Mouse (Mus musculus) forebrain, embryonic 11.5 days (tissue): ENCODE data around the gene Lmna. TPM values are rescaled to one million over a fixed set of nuclear protein-coding genes. Genes with fewer than 3 reads are reported as not detected.

Experiments
- ATAC-seq: fragments of 200-750 bp; cut with Nextera tagmentation; replicated peaks from 2 replicates; pipeline ENCODE4 v1.8.0; 2017; ENCODE audit warnings: moderate TSS enrichment; ENCODE audit not compliant: low FRiP score
- DNase-seq: peaks from one replicate; pipeline ENCODE4 v3.0.0-alpha.2; 2017; ENCODE audit warnings: low spot score
- H3K27ac ChIP-seq: fragments of 300-500 bp; sonication (generic); 2 replicates; pipeline ENCODE4 v1.5.1; 2014; ENCODE audit warnings: low read depth, low read length
- H3K27me3 ChIP-seq: fragments of 300-500 bp; sonication (generic); 2 replicates; pipeline ENCODE4 v1.6.1; 2014; ENCODE audit warnings: mild to moderate bottlenecking, low read length, mixed read lengths; ENCODE audit not compliant: control insufficient read depth, insufficient read depth
- H3K36me3 ChIP-seq: fragments of 300-500 bp; sonication (generic); 2 replicates; pipeline ENCODE4 v1.6.1; 2014; ENCODE audit warnings: mild to moderate bottlenecking, low read length, moderate library complexity, mixed read lengths; ENCODE audit not compliant: control insufficient read depth, insufficient read depth
- H3K4me1 ChIP-seq: fragments of 300-500 bp; sonication (generic); replicated peaks from 2 replicates; pipeline ENCODE4 v1.6.1; 2014; ENCODE audit warnings: low read length, mixed read lengths; ENCODE audit not compliant: control insufficient read depth, insufficient read depth
- H3K4me2 ChIP-seq: fragments of 300-500 bp; sonication (generic); 2 replicates; pipeline ENCODE4 v1.6.1; 2014; ENCODE audit warnings: low read depth, mild to moderate bottlenecking, low read length, moderate library complexity, mixed read lengths; ENCODE audit not compliant: severe bottlenecking
- H3K4me3 ChIP-seq: fragments of 300-500 bp; sonication (generic); 2 replicates; pipeline ENCODE4 v1.5.1; 2014; ENCODE audit warnings: low read depth, low read length
- H3K9ac ChIP-seq: fragments of 300-500 bp; sonication (generic); 2 replicates; pipeline ENCODE4 v1.6.1; 2014; ENCODE audit warnings: low read length
- H3K9me3 ChIP-seq: fragments of 300-500 bp; sonication (generic); 2 replicates; pipeline ENCODE4 v1.6.1; 2016; ENCODE audit warnings: low read length, mixed read lengths; ENCODE audit not compliant: control insufficient read depth
- WGBS: fragments of 180-500 bp; shearing (Covaris S2); extraction: QIAGEN DNeasy Blood & Tissue Kit; methylation state at CpG from one replicate; pipeline ENCODE4 v1.1.7; 2014; 5-methylcytosine and 5-hydroxymethylcytosine counted together
- polyA plus RNA-seq: library from polyadenylated mRNA; unstranded; fragments of >200 nt; fragmentation: Nextera tagmentation; extraction: Ambion mirVana; gene quantifications from 2 replicates; pipeline ENCODE4 v1.2.1, GENCODE M21; 2014

Lmna gene
- polyA plus RNA-seq, 1 experiment from 2014 or later, result 19.4 TPM

DNA sequence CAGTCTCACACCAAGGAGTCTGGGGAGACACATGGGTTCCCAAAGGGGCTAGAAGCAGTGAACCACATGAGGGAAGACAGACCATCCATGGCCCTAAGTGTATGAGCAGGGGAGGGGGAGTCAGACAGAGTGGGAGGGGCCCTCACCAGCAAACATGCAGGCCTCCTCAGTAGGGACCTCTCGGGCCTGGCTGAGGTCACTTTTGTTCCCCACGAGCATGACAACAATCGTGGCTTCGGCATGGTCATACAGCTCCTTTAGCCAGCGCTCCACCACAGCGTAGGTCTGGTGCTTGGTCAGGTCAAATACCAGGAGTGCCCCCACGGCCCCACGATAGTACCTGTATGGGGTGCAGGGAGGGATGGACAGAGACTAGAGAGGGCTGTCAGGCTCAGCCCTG is 33.4 kb upstream of the Lmna start:
- Histone ChIP-seq H3K4me1 (peaks cover 15% of the 10 kb centered on the region), H3K9ac (no peak overlapping the region), H3K36me3 (peaks cover 3% of the 10 kb centered on the region; the same call in 1 of the 2 replicates), H3K4me3 (no peak overlapping the region), H3K27me3 (no peaks in the 10 kb centered on the region), H3K9me3 (no peaks in the 10 kb centered on the region), H3K27ac (no peak overlapping the region), H3K4me2 (no peak overlapping the region)
- DNase-seq, result peak; percentile 51
- no peak for ATAC-seq
- WGBS, result 85% methylated on average over 8 of the region's 8 CpGs

DNA sequence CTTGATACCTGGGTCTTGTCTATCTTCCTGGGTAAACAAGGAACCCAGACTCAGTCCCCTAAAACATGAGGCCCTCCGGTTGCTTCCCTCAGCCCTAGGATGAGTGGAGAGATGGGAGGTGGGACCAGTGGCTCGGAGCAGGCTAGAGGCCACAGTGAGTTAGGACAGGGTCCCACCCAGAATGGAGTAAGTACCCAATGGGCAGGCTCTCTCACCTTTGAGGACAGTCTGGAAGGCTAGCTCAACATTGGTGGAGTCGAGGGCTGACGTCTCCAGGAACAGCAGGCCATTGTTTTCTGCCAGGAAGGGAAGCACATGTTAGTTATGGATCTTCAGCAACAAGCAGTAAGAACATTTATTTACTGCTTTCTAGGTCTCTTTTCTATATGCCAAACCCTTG is 32.7 kb upstream of the Lmna start:
- Histone ChIP-seq H3K4me1 (peaks cover 22% of the 10 kb centered on the region), H3K4me3 (no peak overlapping the region), H3K4me2 (no peak overlapping the region), H3K27ac (peak overlapping the region; percentile 18; the same call in 1 of the 2 replicates), H3K9me3 (no peaks in the 10 kb centered on the region), H3K36me3 (peaks cover 3% of the 10 kb centered on the region; the same call in 1 of the 2 replicates), H3K9ac (no peak overlapping the region), H3K27me3 (no peaks in the 10 kb centered on the region)
- WGBS, result 69% methylated on average over 4 of the region's 4 CpGs
- no peak for ATAC-seq
- DNase-seq, result peak; percentile 49

GRCm38 (mm10) chr3:88541622-88542401 is 32.1 kb upstream of the Lmna start:
- Histone ChIP-seq H3K4me1 (peaks cover 28% of the 10 kb centered on the region), H3K9ac (no peak overlapping the region), H3K9me3 (no peaks in the 10 kb centered on the region), H3K27ac (peak overlapping the region; percentile 31; the same call in 1 of the 2 replicates), H3K4me2 (no peak overlapping the region), H3K36me3 (peaks cover 5% of the 10 kb centered on the region), H3K27me3 (no peaks in the 10 kb centered on the region), H3K4me3 (no peak overlapping the region)
- 69% methylated on average over 7 of the region's 7 CpGs for WGBS
- ATAC-seq (no peak), DNase-seq (peak; percentile 58)

DNA sequence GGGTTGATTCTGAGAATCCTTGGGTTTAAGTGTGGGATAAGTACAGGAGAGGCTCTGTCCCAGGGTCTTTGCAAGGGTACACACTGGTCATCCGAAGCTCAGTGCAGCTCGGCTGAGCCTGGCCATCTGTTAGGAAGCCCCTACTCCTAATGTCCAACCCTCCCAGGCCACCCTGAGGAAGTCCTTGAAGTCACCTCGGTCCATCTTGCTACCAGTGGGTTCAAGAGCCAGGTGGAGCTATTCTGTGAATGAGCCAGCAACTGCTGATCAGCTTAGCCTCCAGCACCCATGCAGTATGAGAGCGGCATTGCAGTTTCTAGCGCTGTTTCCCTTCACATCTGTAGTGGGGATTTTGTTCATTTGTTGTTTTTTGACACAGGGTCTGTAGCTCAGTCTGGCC is 30.3 kb upstream of the Lmna start:
- Histone ChIP-seq H3K4me2 (peak overlapping the region; percentile 8; the same call in 1 of the 2 replicates), H3K27me3 (no peaks in the 10 kb centered on the region), H3K4me3 (no peak overlapping the region), H3K36me3 (peaks cover 10% of the 10 kb centered on the region), H3K4me1 (peaks cover 46% of the 10 kb centered on the region), H3K9ac (peak overlapping the region; percentile 9), H3K27ac (peak overlapping the region; percentile 70; the same call in 1 of the 2 replicates), H3K9me3 (no peaks in the 10 kb centered on the region)
- DNase-seq, result peak; percentile 53
- 48% methylated on average over 5 of the region's 5 CpGs for WGBS
- no peak for ATAC-seq

GRCm38 (mm10) chr3:88539397-88539796 is 29.6 kb upstream of the Lmna start:
- H3K27ac ChIP-seq, result peak overlapping the region; percentile 70
- H3K9me3 ChIP-seq, result no peaks in the 10 kb centered on the region
- H3K36me3 ChIP-seq, result peaks cover 10% of the 10 kb centered on the region
- no peaks in the 10 kb centered on the region for H3K27me3 ChIP-seq
- DNase-seq (peak; percentile 83), ATAC-seq (peak; percentile 66)
- peak overlapping the region; percentile 9; the same call in 1 of the 2 replicates for H3K9ac ChIP-seq
- peak overlapping the region; percentile 8; the same call in 1 of the 2 replicates for H3K4me3 ChIP-seq
- peak overlapping the region; percentile 32 for H3K4me2 ChIP-seq
- WGBS, result under 1% methylated on average over 3 of the region's 3 CpGs
- H3K4me1 ChIP-seq, result peaks cover 50% of the 10 kb centered on the region

DNA sequence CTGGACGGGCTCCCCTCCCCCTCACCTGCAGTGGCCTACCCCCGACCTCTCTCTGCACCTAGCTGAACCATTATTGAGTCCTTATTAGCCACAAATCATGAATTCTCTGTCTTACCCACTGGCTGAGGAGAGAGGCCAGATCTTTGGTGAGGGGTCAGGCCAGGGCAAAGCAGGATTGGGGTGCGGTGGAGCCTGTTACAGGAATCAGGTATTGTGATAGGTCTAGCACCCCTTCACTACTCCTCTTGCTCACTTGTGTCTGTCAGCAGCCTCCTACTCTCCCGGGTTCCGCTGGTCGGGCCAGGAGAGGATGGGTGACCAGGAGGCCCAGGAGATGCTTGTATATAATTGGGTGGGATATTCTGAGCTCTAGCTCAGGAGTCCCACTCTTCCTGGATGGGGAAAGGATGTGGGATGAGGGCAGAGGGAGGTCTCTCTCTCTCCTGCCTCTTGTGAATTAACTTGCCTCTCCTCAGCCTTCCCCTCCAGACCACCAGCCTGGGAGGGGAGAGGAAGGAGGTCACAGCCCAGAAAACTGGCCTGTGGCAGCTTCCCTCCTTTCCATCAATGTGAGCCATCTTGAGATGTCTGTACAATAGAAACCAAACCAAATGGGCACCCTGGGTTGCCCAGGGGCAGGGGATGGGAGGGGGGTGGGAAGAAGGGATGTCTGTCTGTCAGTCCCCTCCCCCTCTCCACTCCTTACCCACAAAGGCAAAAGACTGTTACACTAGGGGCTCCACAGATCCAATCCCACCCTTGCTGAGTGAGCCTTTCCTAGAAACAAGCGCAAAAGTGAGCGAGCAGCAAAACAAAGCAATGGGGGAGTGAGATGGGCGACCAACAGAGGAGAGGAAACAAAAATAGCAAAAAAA is 28.8 kb upstream of the Lmna start:
- Histone ChIP-seq H3K9me3 (no peaks in the 10 kb centered on the region), H3K9ac (peak overlapping the region; percentile 49), H3K4me1 (peaks cover 50% of the 10 kb centered on the region), H3K36me3 (peaks cover 10% of the 10 kb centered on the region), H3K27me3 (no peaks in the 10 kb centered on the region), H3K27ac (peak overlapping the region; percentile 81), H3K4me2 (peak overlapping the region; percentile 36), H3K4me3 (peak overlapping the region; percentile 8)
- 9% methylated on average over 9 of the region's 9 CpGs for WGBS
- DNase-seq (peak; percentile 67), ATAC-seq (peak; percentile 6; the same call in 1 of the 2 replicates)

DNA sequence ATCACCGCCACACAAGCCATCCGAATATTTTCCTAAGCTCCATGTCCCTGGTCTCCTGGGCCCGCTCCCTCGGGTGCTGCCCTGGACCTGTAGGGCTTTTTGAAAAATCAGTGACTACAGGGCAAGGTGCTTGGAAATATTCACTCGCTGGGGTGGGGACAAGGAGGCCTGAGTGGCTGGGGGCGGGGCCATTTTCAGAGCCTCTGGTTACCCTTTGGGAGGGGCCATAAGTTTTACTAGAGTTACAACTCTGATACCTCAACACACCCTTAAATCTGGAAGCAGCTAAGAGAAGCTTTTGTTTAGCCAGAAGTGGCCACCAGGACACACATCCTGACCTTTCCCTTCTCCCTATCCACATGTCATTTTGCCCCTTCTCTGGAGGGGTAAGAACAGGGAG is 27.4 kb upstream of the Lmna start:
- no peak overlapping the region for H3K27ac ChIP-seq
- peak overlapping the region; percentile 91 for H3K4me2 ChIP-seq
- WGBS, result 57% methylated on average over 6 of the region's 6 CpGs
- H3K4me3 ChIP-seq, result peak overlapping the region; percentile 96
- H3K9me3 ChIP-seq, result no peaks in the 10 kb centered on the region
- peaks cover 10% of the 10 kb centered on the region for H3K36me3 ChIP-seq
- no peaks in the 10 kb centered on the region for H3K27me3 ChIP-seq
- DNase-seq (no peak), ATAC-seq (no peak)
- peaks cover 48% of the 10 kb centered on the region for H3K4me1 ChIP-seq
- peak overlapping the region; percentile 100; the same call in 1 of the 2 replicates for H3K9ac ChIP-seq

- Histone ChIP-seq H3K27me3 (no peaks in the 10 kb centered on the region), H3K9me3 (no peaks in the 10 kb centered on the region), H3K4me1 (peaks cover 48% of the 10 kb centered on the region), H3K9ac (peak overlapping the region; percentile 100), H3K4me3 (peak overlapping the region; percentile 96), H3K36me3 (peaks cover 10% of the 10 kb centered on the region), H3K27ac (peak overlapping the region; percentile 57; the same call in 1 of the 2 replicates), H3K4me2 (peak overlapping the region; percentile 91)
- peak; percentile 87 for DNase-seq
- no peak for ATAC-seq
- WGBS, result 8% methylated on average over 60 of the region's 64 CpGs
Measured at GRCm38 (mm10) chr3:88536103-88536930, 26.6 kb upstream of the Lmna start.
